Mouse (Mus musculus): ENCODE data around the gene Emc8.

Gene Emc8

DNA sequence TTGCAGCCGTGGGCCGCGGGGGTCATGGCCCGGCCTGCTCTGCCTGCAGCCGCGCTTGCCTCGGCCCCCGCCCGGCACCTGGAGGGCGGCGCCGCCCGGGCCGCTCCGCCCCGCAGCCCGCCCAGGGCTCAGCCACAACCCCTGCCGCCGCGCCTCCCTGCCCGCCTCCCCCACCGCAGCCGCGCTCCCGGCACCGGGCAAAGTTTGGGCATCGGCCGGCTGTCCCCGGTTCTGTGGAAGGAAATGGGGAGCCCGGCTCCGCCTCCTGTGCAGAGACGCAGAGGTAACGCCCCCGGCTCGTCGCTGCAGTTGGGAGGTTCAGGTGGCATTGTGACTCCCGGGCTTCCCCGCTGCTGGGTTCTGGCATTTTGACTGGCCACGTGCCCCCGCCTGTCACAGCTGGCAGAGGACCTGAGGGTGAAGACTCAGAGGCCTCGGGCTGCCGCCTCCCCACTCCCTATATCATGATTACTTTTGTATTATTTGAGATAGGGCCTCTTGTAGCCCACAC is 34.0 kb downstream of the Emc8 start:
- peak; percentile 39 for DNase-seq

DNA sequence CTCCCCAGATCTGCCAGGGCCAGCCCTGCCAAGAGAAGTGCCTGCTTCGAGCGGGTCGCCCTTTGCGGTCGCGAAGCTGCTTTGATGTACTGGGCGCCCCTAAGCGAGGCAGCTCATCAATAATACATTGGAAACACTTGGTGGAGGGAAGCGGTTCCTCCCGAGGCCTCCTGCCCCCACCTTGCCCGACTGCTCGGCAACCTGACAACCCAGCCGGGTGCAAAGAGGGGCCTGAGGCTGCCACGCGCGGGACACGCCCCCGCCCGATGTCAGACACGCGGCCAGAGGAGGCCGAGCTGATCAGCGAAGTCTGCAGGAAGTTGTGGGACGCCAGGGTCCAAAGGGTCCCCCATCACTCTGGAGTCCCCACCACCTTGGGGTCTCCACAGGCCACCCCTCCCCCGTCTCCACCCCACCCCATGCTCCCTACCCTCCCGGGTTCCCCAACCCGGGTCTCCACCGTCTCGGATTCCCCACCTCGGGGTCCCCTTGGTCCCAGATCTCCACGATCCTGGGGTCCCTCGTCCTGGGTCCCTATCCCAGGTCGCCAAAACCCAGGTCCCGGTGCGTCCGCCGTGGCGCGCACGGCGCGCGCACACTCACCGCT is 34.6 kb downstream of the Emc8 start:
- DNase-seq: peak; percentile 19

DNA sequence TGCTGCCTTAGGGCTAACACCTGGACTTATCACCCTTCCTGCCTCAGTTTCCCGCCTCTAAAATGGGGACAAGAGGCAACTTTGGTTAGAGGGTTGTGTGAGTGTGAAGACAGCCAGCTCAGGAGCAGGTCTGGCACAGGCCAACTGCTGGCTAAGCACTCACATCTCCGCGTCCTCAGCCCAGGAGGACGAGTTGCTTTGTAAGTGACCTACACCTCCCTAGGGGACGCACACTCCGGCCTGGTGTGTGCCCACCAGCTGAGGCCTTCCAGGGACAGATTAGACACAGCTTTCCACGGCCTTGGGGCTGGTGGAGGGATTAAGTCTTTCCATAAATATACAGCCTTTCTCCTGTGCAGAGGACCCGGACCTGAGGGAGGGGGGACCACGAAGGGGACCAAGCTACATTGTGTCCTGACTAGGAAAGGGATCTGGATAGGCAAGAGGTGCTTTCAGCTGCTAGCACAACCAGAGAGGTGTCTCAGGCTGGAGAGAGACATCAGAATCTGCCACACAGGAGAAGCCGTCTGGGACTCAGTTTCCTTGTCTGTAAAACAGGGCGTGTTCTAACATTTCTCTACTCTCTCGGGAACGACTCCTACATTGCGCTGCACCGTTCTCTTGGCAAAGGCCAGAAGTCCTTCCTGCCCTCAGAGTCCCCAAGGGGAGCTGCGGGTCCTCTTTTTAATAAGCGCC is 35.3 kb downstream of the Emc8 start:
- DNase-seq: no peak

DNA sequence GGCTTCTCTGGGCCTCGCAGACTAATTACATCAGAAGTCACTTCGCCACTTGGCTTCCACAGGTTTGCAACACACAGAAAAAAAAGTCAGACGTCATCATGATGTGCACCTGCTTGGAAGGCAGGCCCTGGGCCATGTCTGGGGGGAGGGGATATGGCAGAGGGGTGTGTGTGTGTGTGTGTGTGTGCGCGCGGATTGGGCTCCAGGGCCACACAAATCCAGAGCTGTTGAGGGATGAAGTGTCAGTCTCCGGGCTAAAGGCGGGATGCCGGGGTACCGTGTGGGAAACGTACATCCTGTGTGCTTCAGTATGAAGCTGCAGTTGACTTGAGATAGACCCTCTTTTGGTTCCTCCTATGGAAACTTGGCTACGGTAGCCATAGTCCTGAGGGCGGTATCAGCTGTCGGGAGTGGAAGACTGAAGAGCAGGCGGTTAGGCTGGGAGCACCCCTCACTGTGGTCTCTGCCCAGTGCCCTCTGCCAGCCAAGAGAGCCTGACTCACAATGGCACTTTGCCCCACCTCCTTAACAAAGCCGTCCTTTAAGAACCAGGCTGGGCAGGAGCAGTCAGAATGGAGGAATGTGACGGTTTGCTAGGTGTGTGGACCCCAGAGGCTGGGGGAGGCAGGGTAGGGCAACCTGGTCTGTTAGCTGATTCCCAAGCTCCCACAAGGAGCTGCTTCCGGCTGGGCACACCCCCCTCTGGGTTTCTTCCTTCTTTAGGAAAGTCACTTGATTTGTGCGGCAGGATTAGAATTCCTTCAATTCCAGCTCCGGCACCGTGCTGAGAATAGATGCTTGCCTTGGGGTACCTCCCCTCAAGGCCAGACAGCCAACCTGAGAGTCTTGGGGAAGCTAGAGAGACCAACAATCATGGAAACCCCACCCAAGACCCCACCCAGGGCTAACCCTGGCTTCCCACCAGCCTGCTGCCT is 36.7 kb downstream of the Emc8 start:
- no peak for DNase-seq

DNA sequence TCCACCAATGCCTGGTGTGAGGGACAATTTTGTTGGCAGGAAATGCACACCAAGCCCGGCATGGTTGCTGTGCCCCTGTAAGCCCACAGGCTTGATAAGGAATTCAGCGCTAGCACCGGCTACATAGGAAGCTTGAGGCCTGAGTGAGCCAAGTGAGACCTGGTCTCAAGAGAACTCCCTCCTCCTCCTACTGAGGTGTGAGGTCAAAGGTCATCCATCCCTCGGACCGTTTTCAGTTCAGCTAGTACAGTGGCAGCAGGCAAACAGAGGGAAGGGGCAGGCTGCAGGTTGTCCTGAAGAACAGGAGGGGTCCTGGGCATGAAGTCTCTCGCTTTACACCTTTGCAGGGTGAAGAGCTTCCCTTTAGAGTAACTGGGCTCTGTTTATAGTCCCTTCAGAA is 37.5 kb downstream of the Emc8 start:
- no peak for DNase-seq

GRCm38 (mm10) chr8:120630031-120630430 is 38.3 kb downstream of the Emc8 start:
- DNase-seq: no peak

GRCm38 (mm10) chr8:120627298-120627697 is 41.1 kb downstream of the Emc8 start:
- no peak for DNase-seq

DNA sequence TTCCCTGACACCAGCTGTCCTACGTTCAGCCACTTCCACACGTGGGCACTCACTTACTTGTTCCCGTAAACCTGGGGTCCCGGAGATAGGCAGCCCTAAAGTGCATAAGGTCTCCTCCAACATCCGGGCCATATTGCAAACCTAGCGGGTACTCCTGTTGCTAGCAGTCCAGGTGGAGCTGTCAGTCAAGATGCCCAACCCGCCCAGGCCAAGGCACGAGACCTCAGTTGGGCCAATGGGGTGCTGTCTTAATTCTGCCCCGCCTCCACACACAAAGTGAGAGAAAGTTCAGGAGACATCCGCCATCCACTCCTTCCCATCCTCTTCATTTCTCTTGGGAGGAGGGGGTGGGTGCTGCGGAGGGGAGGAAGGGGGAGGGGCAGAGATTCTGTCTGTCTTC is 41.9 kb downstream of the Emc8 start:
- no peak for DNase-seq

DNA sequence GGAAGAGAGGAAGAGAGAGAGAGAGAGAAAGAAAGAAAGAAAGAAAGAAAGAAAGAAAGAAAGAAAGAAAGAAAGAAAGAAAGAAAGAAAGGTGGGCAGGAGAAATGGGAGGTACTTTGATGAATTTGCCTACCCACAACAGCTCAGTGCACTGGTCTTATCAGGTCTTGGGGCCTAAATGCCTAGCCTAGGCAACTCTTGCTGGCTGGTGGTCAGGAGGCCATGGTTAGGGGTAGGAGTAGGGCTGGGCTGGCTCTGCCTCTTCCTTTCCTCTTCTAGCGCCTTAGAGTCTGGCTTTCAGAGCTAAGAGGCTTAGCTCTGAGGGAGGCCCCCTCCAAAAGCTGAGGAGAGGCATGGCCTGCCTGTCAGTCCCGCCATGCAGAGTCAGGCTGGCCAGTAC is 44.8 kb downstream of the Emc8 start:
- no peak for DNase-seq

- DNase-seq: no peak
Observed at GRCm38 (mm10) chr8:120622161-120622560, 46.2 kb downstream of the Emc8 start.

DNA sequence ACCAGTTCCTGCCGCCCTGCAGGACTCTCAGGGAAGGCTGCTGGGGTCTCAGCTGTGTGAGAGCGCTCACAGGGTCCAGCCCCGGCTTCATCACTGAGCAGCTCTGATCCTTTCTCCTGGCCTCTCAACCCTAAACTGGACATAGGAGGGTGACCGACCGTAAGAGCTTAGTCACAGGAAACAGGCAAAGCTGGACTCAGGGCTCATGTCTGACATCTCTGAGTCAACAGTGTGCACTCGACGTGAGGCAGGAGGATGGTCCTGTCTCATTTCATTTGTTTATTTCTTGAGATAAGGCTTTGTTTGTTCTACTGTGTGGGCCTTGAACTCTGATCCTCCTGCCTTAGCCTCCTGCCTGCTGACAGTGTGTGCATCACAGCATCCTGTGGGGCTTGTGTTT is 47.9 kb downstream of the Emc8 start:
- no peak for DNase-seq

- DNase-seq: no peak
Observed at GRCm38 (mm10) chr8:120619235-120620180, 48.9 kb downstream of the Emc8 start.

DNA sequence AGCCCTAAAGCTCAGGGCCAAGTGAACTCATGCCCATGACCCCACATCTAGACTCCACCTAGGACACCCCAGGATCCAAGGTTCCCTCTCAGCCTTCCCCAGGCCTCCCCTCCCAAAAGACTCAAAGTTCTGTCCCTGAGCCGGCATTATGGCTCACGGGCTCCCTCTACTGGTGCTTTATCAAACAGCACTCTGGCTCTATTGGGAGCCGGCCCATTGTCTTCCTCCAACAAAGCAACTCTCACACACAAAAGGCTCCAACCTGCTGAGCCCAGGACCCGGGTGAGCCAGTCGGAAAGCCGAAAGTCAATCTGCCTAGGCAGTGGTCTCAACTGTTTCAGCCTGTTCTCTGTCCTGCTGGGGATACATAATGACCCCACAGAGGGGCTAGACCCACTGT is 50.3 kb downstream of the Emc8 start:
- DNase-seq: peak; percentile 77

DNA sequence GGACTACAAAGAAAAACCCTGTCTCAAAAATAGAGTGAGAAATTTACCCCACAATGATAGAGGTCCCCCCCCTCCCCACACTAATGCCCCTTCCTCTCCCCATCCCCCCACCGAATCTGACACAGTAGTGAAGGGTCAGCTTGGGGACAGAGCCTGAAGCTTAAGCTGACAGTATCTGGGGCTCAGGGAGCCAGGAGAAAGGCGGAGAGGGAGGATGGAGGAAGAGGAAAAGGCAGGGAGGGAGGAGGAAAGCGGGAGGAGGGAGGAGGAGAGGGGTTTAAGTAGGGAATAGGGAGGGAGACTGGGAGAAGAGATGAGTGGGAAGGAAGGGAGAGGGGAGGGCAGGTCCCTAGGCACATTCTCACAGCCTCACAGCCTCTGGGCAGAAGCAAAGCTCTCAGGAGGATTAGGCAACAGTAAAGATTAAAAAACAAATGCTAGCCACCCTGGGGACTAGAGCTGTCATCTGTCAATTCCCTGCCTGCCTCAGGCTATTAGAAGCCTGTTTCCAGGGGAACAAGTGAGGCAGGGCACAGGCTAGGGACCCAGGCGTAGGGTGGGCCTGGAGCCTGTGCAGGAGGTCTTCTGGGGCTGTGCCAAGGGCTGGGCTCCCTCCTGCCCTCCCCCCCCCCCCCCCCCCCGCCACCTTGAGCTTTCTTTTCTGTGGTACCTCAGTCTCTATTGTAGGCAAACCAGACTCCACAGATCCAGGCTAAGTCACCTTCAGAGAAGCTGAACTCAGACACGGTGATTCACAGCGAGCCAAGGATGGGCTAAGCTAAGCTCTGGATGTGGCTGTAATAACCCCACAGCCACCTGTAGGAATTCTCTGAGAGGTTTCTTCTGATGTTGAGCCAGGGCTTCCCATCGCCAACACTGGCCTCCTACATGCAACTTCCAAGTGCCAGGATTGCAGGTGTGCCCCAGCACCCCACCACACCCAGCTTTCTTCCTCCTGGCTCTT is 51.4 kb downstream of the Emc8 start:
- DNase-seq: no peak

GRCm38 (mm10) chr8:120614491-120614890 is 53.9 kb downstream of the Emc8 start:
- DNase-seq: no peak

DNA sequence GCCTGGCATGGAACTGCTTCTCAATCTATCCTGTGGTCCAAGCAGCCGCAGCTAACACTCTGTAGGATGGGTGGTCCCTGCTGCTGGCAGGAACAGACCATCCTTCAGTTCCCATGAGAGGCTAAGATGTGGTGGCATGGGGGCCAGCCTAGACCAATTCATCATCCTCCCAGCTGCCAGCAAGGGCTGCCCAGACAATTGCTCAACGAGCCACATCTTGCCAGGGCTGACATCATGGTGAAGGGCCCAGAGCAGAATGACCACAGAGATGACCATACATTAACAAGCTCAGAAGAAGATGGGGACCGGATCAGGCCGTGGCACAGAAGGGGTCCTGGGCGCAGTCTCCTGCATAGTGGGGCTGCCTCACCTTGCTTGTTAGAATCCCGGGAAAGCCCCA is 57.5 kb downstream of the Emc8 start:
- no peak for DNase-seq

GRCm38 (mm10) chr8:120607885-120608284 is 60.5 kb downstream of the Emc8 start:
- DNase-seq: peak; percentile 94

DNA sequence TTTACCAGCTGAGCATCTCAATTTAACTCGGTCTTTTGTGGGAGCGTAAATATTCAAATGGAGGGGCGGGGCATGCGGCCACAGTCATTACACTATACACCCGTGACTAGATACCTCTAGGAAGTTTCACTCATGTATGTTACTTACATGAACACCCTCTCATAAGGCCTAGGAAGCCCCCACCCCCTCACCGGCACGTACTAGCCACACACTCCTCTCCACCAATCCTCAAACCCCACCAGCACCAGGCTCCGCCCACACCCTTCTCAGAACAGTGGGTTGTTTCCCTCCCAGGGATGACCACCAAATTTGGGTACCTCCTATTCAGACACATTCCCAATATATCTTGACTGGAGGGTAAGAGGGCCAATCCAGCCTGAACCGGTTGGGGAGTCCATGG is 60.9 kb downstream of the Emc8 start:
- DNase-seq: no peak
